In genomic region chr8:61589972-61590391, GRCm38 (mm10) we compare ENCODE assay signal across 8 mouse cellular contexts.
DNase-seq lines count a peak whose midpoint lies in the region; ATAC-seq and TF ChIP-seq lines count a peak whose summit lies in the region.

No protein-coding gene starts in this region.

- 3% methylated on average over 11 of the region's 11 CpGs for WGBS in embryonic facial prominence, embryonic 14.5 days
- 5% methylated on average over 11 of the region's 11 CpGs for WGBS in hindbrain, embryonic 15.5 days
- 17% methylated on average over 11 of the region's 11 CpGs for WGBS in liver, embryonic 12.5 days (ENCODE audit: insufficient replicate concordance)
- 5% methylated on average over 11 of the region's 11 CpGs for WGBS in stomach, embryonic 16.5 days

- no peaks in the 10 kb centered on the region for H3K27me3 ChIP-seq in embryonic facial prominence, embryonic 14.5 days (replicated peaks; ENCODE audit: control insufficient read depth, insufficient read depth, low read length)
- no peaks in the 10 kb centered on the region for H3K27me3 ChIP-seq in hindbrain, embryonic 15.5 days
- peaks cover 32% of the 10 kb centered on the region for H3K27me3 ChIP-seq in liver, embryonic 12.5 days (replicated peaks)
- no peaks in the 10 kb centered on the region for H3K27me3 ChIP-seq in stomach, embryonic 16.5 days (ENCODE audit: control insufficient read depth, insufficient read depth, low read length)

- H3K9ac ChIP-seq in embryonic facial prominence, embryonic 14.5 days (ENCODE audit: low read depth, low read length) = peak overlapping the region; percentile 67
- H3K9ac ChIP-seq in hindbrain, embryonic 15.5 days = no peak overlapping the region
- no peak overlapping the region for H3K9ac ChIP-seq in liver, embryonic 12.5 days
- peak overlapping the region; percentile 79 for H3K9ac ChIP-seq in stomach, embryonic 16.5 days (ENCODE audit: low read length)

- no peak for DNase-seq in layer of hippocampus, adult 2 months (ENCODE audit: low spot score in 2 of 2)
- DNase-seq in layer of hippocampus, postnatal 10 days (ENCODE audit: low spot score in 2 of 2) = no peak
- no peak for DNase-seq in embryonic facial prominence, embryonic 14.5 days (ENCODE audit: low spot score)
- no peak for DNase-seq in urinary bladder, postnatal 4 days (ENCODE audit: low spot score in 2 of 2)

- H3K4me1 ChIP-seq in embryonic facial prominence, embryonic 14.5 days (ENCODE audit: control insufficient read depth, insufficient read depth, low read length) = peaks cover 21% of the 10 kb centered on the region
- H3K4me1 ChIP-seq in hindbrain, embryonic 15.5 days (replicated peaks) = peaks cover 10% of the 10 kb centered on the region
- peaks cover 9% of the 10 kb centered on the region; the same call in 1 of the 2 replicates for H3K4me1 ChIP-seq in liver, embryonic 12.5 days
- H3K4me1 ChIP-seq in stomach, embryonic 16.5 days (ENCODE audit: control insufficient read depth, insufficient read depth, low read length) = peaks cover 37% of the 10 kb centered on the region

- peak overlapping the region; percentile 66 for H3K4me2 ChIP-seq in embryonic facial prominence, embryonic 14.5 days (ENCODE audit: low read depth, low read length)
- peak overlapping the region; percentile 92 for H3K4me2 ChIP-seq in hindbrain, embryonic 15.5 days
- peak overlapping the region; percentile 72 for H3K4me2 ChIP-seq in liver, embryonic 12.5 days
- peak overlapping the region; percentile 57 for H3K4me2 ChIP-seq in stomach, embryonic 16.5 days (ENCODE audit: low read depth, low read length)

- no peaks in the 10 kb centered on the region for H3K9me3 ChIP-seq in embryonic facial prominence, embryonic 14.5 days (ENCODE audit: control insufficient read depth, low read length)
- no peaks in the 10 kb centered on the region for H3K9me3 ChIP-seq in hindbrain, embryonic 15.5 days
- no peaks in the 10 kb centered on the region for H3K9me3 ChIP-seq in liver, embryonic 12.5 days (replicated peaks)
- no peaks in the 10 kb centered on the region for H3K9me3 ChIP-seq in stomach, embryonic 16.5 days (replicated peaks; ENCODE audit: control insufficient read depth, low read length)

- H3K27ac ChIP-seq in layer of hippocampus, adult 2 months = no peak overlapping the region
- H3K27ac ChIP-seq in embryonic facial prominence, embryonic 14.5 days (replicated peaks; ENCODE audit: low read depth, low read length) = peak overlapping the region; percentile 57; the same call in 1 of the 2 replicates
- no peak overlapping the region for H3K27ac ChIP-seq in hindbrain, embryonic 15.5 days (replicated peaks)
- H3K27ac ChIP-seq in liver, embryonic 12.5 days = peak overlapping the region; percentile 30; the same call in 1 of the 2 replicates
- H3K27ac ChIP-seq in stomach, embryonic 16.5 days (ENCODE audit: low read length) = peak overlapping the region; percentile 86

- no peak for TF ChIP-seq CTCF in layer of hippocampus, adult 2 months (conservative IDR thresholded peaks at IDR 0.05)

- H3K36me3 ChIP-seq in embryonic facial prominence, embryonic 14.5 days (ENCODE audit: control insufficient read depth, insufficient read depth, low read length) = no peaks in the 10 kb centered on the region
- H3K36me3 ChIP-seq in hindbrain, embryonic 15.5 days = no peaks in the 10 kb centered on the region
- no peaks in the 10 kb centered on the region for H3K36me3 ChIP-seq in liver, embryonic 12.5 days
- 0 out of 2 replicates have a peak, but pooled peaks cover 3% of the 10 kb centered on the region for H3K36me3 ChIP-seq in stomach, embryonic 16.5 days (ENCODE audit: control insufficient read depth, insufficient read depth, low read length)

- ATAC-seq in embryonic facial prominence, embryonic 14.5 days (ENCODE audit: low read depth) = peak; percentile 35; the same call in 1 of the 2 replicates
- ATAC-seq in hindbrain, embryonic 15.5 days (ENCODE audit: low FRiP score, low read depth) = peak; percentile 32
- peak; percentile 57; the same call in 1 of the 2 replicates for ATAC-seq in liver, embryonic 12.5 days
- ATAC-seq in stomach, embryonic 16.5 days (ENCODE audit: insufficient read depth, low FRiP score) = peak; percentile 27; the same call in 1 of the 2 replicates
- ATAC-seq in monocyte, adult 5-6 weeks (replicated peaks; ENCODE audit: insufficient number of reproducible peaks, low FRiP score, low TSS enrichment, poor library complexity, severe bottlenecking) = no peak

- H3K4me3 ChIP-seq in layer of hippocampus, adult 2 months = peak overlapping the region; percentile 22; the same call in 1 of the 2 replicates
- peak overlapping the region; percentile 48 for H3K4me3 ChIP-seq in embryonic facial prominence, embryonic 14.5 days (ENCODE audit: low read depth, low read length)
- peak overlapping the region; percentile 59 for H3K4me3 ChIP-seq in hindbrain, embryonic 15.5 days
- peak overlapping the region; percentile 60 for H3K4me3 ChIP-seq in liver, embryonic 12.5 days
- H3K4me3 ChIP-seq in stomach, embryonic 16.5 days (replicated peaks; ENCODE audit: low read length) = peak overlapping the region; percentile 69

Comparison
In these comparisons a context has a peak if more than half of its experiments do, and no peak if none do; other contexts are left out.
1. H3K27ac ChIP-seq: peak in embryonic facial prominence, embryonic 14.5 days (single experiment), liver, embryonic 12.5 days (single experiment) and stomach, embryonic 16.5 days (single experiment); none in layer of hippocampus, adult 2 months (single experiment) and hindbrain, embryonic 15.5 days (single experiment).
2. H3K9ac ChIP-seq: peak in embryonic facial prominence, embryonic 14.5 days (single experiment) and stomach, embryonic 16.5 days (single experiment); none in hindbrain, embryonic 15.5 days (single experiment) and liver, embryonic 12.5 days (single experiment).
3. Peak in every context shown above with its lines, with median percentiles within 50 percentile points of each other: H3K4me3 ChIP-seq and H3K4me2 ChIP-seq.